Mouse (Mus musculus) forebrain, embryonic 11.5 days (tissue): ENCODE results near the gene Gm11146. TPM values are rescaled to one million over a fixed set of nuclear protein-coding genes. Genes with fewer than 3 reads are reported as not detected.
A peak's percentile ranks its signal among the peaks of the same experiment; 100 is the strongest.

Experiments
- ATAC-seq: fragments of 200-750 bp; cut with Nextera tagmentation; replicated peaks from 2 replicates; pipeline ENCODE4 v1.8.0; 2017; ENCODE audit warnings: moderate TSS enrichment; ENCODE audit not compliant: low FRiP score
- DNase-seq: peaks from one replicate; pipeline ENCODE4 v3.0.0-alpha.2; 2017; ENCODE audit warnings: low spot score
- H3K27ac ChIP-seq: fragments of 300-500 bp; sonication (generic); 2 replicates; pipeline ENCODE4 v1.5.1; 2014; ENCODE audit warnings: low read depth, low read length
- H3K27me3 ChIP-seq: fragments of 300-500 bp; sonication (generic); 2 replicates; pipeline ENCODE4 v1.6.1; 2014; ENCODE audit warnings: mild to moderate bottlenecking, low read length, mixed read lengths; ENCODE audit not compliant: control insufficient read depth, insufficient read depth
- H3K36me3 ChIP-seq: fragments of 300-500 bp; sonication (generic); 2 replicates; pipeline ENCODE4 v1.6.1; 2014; ENCODE audit warnings: mild to moderate bottlenecking, low read length, moderate library complexity, mixed read lengths; ENCODE audit not compliant: control insufficient read depth, insufficient read depth
- H3K4me1 ChIP-seq: fragments of 300-500 bp; sonication (generic); replicated peaks from 2 replicates; pipeline ENCODE4 v1.6.1; 2014; ENCODE audit warnings: low read length, mixed read lengths; ENCODE audit not compliant: control insufficient read depth, insufficient read depth
- H3K4me2 ChIP-seq: fragments of 300-500 bp; sonication (generic); 2 replicates; pipeline ENCODE4 v1.6.1; 2014; ENCODE audit warnings: low read depth, mild to moderate bottlenecking, low read length, moderate library complexity, mixed read lengths; ENCODE audit not compliant: severe bottlenecking
- H3K4me3 ChIP-seq: fragments of 300-500 bp; sonication (generic); 2 replicates; pipeline ENCODE4 v1.5.1; 2014; ENCODE audit warnings: low read depth, low read length
- H3K9ac ChIP-seq: fragments of 300-500 bp; sonication (generic); 2 replicates; pipeline ENCODE4 v1.6.1; 2014; ENCODE audit warnings: low read length
- H3K9me3 ChIP-seq: fragments of 300-500 bp; sonication (generic); 2 replicates; pipeline ENCODE4 v1.6.1; 2016; ENCODE audit warnings: low read length, mixed read lengths; ENCODE audit not compliant: control insufficient read depth
- WGBS: fragments of 180-500 bp; shearing (Covaris S2); extraction: QIAGEN DNeasy Blood & Tissue Kit; methylation state at CpG from one replicate; pipeline ENCODE4 v1.1.7; 2014; 5-methylcytosine and 5-hydroxymethylcytosine counted together
- polyA plus RNA-seq: library from polyadenylated mRNA; unstranded; fragments of >200 nt; fragmentation: Nextera tagmentation; extraction: Ambion mirVana; gene quantifications from 2 replicates; pipeline ENCODE4 v1.2.1, GENCODE M21; 2014

Gene Gm11146
- polyA plus RNA-seq, 1 experiment from 2014 or later, result not detected

DNA sequence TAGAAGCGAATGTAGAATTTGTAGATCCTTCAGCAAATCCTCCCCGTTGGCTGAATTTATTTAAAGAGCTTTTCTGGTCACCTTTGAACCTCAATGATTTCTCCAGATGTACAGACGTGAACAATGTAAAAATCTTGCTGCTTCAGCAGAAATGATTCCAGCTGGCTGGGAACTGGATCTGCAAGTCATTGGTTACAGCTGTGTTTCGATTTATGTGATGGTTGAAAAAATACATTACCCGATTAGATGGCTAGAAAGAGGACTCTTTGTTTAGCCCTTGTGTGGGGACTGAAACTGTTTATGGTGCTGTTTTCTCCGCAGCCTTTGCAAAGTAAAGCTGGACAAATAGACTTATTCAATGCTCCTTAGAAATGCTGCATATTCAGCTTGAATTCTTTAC lies 34.6 kb upstream of the Gm11146 start:
- no peak overlapping the region for H3K4me2 ChIP-seq
- peak overlapping the region; percentile 14; the same call in 1 of the 2 replicates for H3K27ac ChIP-seq
- no peak overlapping the region for H3K9ac ChIP-seq
- 39% methylated on average over 6 of the region's 6 CpGs for WGBS
- no peaks in the 10 kb centered on the region for H3K4me1 ChIP-seq
- H3K27me3 ChIP-seq, result no peaks in the 10 kb centered on the region
- no peaks in the 10 kb centered on the region for H3K36me3 ChIP-seq
- no peaks in the 10 kb centered on the region for H3K9me3 ChIP-seq
- DNase-seq (no peak), ATAC-seq (no peak)
- no peak overlapping the region for H3K4me3 ChIP-seq

DNA sequence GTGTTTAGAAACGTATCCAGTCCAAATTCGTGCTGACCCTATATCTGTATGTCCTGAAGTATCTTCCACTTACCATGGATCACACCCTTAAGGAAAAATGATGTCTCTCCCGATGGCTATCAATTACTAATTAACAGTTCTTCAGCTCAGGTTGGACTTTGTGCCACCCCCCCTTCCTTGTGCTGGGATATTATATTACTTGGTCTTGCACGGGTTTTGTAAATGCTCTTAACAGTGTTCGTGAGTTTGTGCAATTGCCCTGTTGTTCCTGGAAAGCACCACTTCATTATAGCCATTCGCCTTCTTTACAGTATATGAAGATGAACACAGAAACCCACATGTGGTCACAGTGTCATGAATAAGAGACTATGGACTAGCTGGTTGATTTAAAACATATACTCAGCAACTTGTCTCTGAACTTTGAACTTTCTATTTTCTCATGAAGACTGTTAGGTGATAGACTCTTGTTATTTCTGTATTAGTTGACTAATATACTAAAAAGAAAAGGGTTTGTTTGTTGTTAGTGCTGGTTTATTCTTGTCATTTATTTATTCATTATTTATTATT lies 30.5 kb upstream of the Gm11146 start:
- DNase-seq (no peak), ATAC-seq (no peak)
- WGBS, result 90% methylated on average over 6 of the region's 6 CpGs

DNA sequence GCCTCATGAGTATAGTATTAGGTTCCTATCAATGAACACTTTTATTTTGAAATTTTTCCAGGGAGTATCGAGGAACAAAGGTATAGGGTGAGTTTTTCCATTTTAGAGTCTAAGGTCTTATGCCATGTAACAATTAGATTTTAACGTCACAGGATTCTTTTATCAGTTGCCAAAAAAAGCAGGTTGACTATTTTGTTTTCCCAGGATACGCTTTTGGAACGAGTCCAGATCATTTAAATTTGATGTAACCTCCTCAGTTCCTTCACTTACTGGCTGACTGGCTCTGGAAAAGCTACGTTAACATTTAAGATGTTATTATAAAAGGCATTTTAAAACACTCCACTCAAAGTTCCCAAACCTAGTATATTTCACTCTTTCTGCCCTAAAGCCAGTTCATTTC lies 20.8 kb upstream of the Gm11146 start:
- WGBS, result 90% methylated on average over 5 of the region's 5 CpGs
- Histone ChIP-seq H3K27ac (no peak overlapping the region), H3K9ac (no peak overlapping the region), H3K27me3 (no peaks in the 10 kb centered on the region), H3K4me1 (no peaks in the 10 kb centered on the region), H3K4me2 (no peak overlapping the region), H3K4me3 (no peak overlapping the region), H3K36me3 (no peaks in the 10 kb centered on the region), H3K9me3 (no peaks in the 10 kb centered on the region)
- no peak for DNase-seq
- no peak for ATAC-seq

More for the DNA sequence above, 30.5 kb upstream of the Gm11146 start:
- Histone ChIP-seq H3K9me3 (no peaks in the 10 kb centered on the region), H3K36me3 (no peaks in the 10 kb centered on the region), H3K4me1 (no peaks in the 10 kb centered on the region), H3K27ac (no peak overlapping the region), H3K9ac (no peak overlapping the region), H3K4me2 (no peak overlapping the region), H3K4me3 (no peak overlapping the region), H3K27me3 (no peaks in the 10 kb centered on the region)

DNA sequence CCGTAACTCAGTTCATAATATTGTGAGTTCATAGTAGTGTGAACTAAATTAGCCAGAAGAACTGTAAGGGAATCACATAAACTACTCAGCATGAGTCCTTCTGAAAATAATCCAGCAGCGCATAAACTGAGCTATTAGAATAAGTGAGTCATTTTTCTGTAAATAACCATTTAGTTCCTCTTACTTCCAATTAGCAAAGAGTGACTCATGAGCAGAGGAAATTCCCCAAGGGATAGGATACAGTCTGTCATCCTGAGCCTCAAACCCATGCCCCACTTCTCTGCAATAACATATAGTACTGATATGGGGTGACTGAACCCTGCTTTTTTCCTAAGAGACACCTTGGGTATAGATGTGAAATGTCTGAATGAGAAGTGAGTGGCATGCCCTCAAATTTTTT lies 687 bp upstream of the Gm11146 start:
- Histone ChIP-seq H3K36me3 (no peaks in the 10 kb centered on the region), H3K4me2 (no peak overlapping the region), H3K4me3 (no peak overlapping the region), H3K27ac (no peak overlapping the region), H3K27me3 (no peaks in the 10 kb centered on the region), H3K9me3 (no peaks in the 10 kb centered on the region), H3K9ac (no peak overlapping the region), H3K4me1 (no peaks in the 10 kb centered on the region)
- DNase-seq (no peak), ATAC-seq (no peak)
- 81% methylated on average over 2 of the region's 2 CpGs for WGBS

DNA sequence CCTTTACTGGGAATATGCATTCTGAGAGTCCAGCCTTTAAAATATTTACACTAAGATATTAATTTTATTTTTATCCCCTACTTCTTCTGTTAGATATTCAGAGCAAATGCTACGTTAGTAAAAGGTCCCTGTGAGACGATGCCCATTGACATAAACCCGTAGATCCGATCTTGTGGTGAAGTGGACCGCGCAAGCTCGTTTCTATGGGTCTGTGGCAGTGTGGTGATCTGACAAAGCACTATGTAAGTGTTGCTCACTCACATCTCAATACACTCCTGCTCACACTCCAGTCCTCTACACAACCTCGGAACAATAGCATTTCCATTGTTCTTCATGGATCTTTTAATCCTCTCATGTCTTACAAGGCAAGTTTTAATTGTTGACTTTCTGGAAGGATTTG lies 3.1 kb downstream of the Gm11146 start:
- Histone ChIP-seq H3K9me3 (no peaks in the 10 kb centered on the region), H3K4me3 (no peak overlapping the region), H3K4me1 (no peaks in the 10 kb centered on the region; the same call in 1 of the 2 replicates), H3K36me3 (no peaks in the 10 kb centered on the region), H3K27ac (no peak overlapping the region), H3K27me3 (no peaks in the 10 kb centered on the region), H3K9ac (no peak overlapping the region), H3K4me2 (no peak overlapping the region)
- WGBS, result 87% methylated on average over 8 of the region's 8 CpGs
- DNase-seq (no peak), ATAC-seq (no peak)

DNA sequence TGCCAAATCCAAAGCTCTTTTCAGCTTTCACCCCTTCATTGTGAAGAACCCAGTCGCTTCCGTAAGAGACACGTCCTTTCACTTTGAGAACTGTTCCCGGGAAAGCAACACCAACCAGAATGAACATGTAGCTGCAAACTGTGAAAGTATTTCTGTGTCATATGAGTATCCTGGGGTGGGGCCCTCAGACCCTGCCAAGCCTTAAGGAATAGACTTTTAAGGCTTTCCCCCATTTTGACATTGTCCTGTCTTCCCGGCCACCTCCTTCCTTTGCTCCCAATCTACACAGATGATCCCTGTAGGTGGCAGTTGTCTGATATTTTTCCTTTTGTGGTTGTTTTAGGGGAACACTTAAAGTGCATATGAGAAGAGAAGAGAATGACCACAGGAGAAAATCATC lies 5.3 kb downstream of the Gm11146 start:
- Histone ChIP-seq H3K9me3 (no peaks in the 10 kb centered on the region), H3K27me3 (no peaks in the 10 kb centered on the region), H3K4me3 (no peak overlapping the region), H3K27ac (no peak overlapping the region), H3K4me2 (no peak overlapping the region), H3K36me3 (no peaks in the 10 kb centered on the region), H3K4me1 (no peaks in the 10 kb centered on the region; the same call in 1 of the 2 replicates), H3K9ac (no peak overlapping the region)
- ATAC-seq, result no peak
- DNase-seq, result no peak
- 56% methylated on average over 5 of the region's 5 CpGs for WGBS

DNA sequence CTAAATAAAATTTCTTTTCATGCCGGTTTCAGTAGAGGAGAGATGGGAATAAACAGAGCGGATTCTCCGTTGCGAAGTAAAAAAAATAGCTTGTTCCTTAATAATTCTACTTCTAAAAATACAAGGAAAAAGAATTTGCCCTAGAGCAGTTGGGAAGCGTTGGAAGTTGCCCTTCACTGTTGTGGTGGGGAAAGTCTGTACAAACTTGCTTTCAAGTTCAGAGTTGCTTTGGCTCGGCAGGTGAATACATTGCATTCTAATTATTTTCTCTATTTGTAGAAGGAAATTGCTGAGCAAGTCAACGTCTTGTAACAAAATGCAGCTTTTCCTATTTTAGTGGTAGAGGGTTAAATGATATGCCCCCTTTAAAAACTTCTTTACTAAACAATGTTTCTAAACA lies 6.2 kb downstream of the Gm11146 start:
- H3K4me2 ChIP-seq, result no peak overlapping the region
- no peak overlapping the region for H3K27ac ChIP-seq
- no peaks in the 10 kb centered on the region for H3K27me3 ChIP-seq
- H3K9ac ChIP-seq, result no peak overlapping the region
- no peaks in the 10 kb centered on the region for H3K36me3 ChIP-seq
- WGBS, result 79% methylated on average over 7 of the region's 7 CpGs
- ATAC-seq (no peak), DNase-seq (no peak)
- no peak overlapping the region for H3K4me3 ChIP-seq
- H3K4me1 ChIP-seq, result no peaks in the 10 kb centered on the region; the same call in 1 of the 2 replicates
- no peaks in the 10 kb centered on the region for H3K9me3 ChIP-seq

DNA sequence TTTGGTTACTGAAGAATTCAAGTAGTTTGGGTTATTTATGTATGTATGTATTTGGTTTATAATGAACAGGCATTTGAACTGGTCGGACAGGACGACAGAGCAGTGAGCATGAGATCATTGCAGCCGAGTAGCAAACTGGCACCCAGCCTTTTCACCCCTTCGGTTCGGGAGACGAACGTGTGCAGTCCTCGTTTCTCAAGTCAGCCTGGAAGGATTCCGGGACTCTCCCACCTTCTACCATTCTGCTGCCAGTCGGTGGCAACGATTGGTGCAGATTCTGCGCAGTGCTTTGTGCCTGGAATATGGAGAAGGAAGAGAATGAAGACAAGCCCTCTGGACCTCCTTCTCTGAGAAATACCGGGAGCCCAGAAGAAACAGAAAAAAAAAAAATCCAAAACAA lies 7.3 kb downstream of the Gm11146 start:
- no peak overlapping the region for H3K4me3 ChIP-seq
- peak overlapping the region; percentile 28; the same call in 1 of the 2 replicates for H3K27ac ChIP-seq
- no peak; the same call in 1 of the 2 replicates for ATAC-seq
- H3K9me3 ChIP-seq, result no peaks in the 10 kb centered on the region
- H3K9ac ChIP-seq, result no peak overlapping the region
- no peaks in the 10 kb centered on the region for H3K27me3 ChIP-seq
- no peak for DNase-seq
- H3K36me3 ChIP-seq, result no peaks in the 10 kb centered on the region
- no peaks in the 10 kb centered on the region; the same call in 1 of the 2 replicates for H3K4me1 ChIP-seq
- WGBS, result 73% methylated on average over 13 of the region's 13 CpGs
- H3K4me2 ChIP-seq, result no peak overlapping the region

DNA sequence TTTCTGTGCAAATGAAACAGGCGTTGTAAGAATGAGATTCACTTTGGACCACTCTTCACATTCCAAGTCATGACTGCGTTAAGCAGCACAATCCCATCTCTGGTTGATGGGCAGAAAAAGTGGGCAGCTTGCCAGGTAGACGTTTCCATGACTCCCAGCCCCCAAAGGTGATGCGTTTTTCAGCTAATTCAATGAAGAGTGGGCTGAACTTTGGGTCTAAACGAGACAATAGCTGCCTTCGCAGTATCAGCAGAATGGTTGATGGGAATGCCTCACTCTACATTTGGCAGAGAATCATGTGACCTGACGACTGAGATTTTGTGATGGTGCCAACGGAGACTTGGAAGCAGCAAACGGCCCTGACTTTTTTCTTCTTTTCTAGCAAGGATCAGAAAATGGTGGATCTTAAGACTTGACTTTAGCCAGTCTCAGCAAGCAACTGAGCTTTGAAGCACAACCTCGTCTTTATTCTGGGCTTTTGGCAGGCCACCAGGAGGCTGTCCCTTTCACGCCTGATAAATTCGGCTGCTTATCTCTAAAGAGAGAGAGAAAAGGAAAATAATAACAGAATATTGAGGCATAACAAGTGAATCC lies 8.0 kb downstream of the Gm11146 start:
- Histone ChIP-seq H3K4me3 (no peak overlapping the region), H3K36me3 (no peaks in the 10 kb centered on the region), H3K4me1 (no peaks in the 10 kb centered on the region; the same call in 1 of the 2 replicates), H3K9ac (no peak overlapping the region), H3K9me3 (no peaks in the 10 kb centered on the region), H3K27ac (peak overlapping the region; percentile 53), H3K4me2 (peak overlapping the region; percentile 2; the same call in 1 of the 2 replicates), H3K27me3 (no peaks in the 10 kb centered on the region)
- WGBS, result 44% methylated on average over 12 of the region's 12 CpGs
- peak; percentile 72 for DNase-seq
- peak; percentile 86 for ATAC-seq
